Mouse (Mus musculus): ENCODE results near the gene Fam8a1. TPM values are rescaled to one million over a fixed set of nuclear protein-coding genes. Genes with fewer than 3 reads are reported as not detected.

The Fam8a1 gene
- polyA plus RNA-seq, 1 experiment from 2014 or later, result 22.9 TPM

DNA sequence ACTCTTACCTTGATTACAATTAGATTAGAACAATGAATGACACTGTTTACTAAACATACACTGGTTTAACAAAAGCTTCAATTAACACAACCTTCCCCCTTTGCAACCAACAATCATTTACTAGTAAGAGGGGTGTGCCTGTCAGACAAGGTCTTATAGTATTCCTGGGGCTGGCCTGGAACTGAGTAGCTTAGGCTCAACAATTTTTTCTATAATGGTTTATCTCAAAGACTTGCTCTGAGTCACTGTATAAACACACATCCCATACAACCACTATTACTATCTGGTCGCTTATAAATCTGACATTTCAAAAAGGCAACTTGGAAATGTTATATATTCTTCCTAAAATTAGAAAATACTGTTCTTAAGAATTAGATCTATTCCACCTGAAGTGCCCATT is 14.0 kb downstream of the Fam8a1 start:
- ATAC-seq (ENCODE audit: low FRiP score), result no peak

DNA sequence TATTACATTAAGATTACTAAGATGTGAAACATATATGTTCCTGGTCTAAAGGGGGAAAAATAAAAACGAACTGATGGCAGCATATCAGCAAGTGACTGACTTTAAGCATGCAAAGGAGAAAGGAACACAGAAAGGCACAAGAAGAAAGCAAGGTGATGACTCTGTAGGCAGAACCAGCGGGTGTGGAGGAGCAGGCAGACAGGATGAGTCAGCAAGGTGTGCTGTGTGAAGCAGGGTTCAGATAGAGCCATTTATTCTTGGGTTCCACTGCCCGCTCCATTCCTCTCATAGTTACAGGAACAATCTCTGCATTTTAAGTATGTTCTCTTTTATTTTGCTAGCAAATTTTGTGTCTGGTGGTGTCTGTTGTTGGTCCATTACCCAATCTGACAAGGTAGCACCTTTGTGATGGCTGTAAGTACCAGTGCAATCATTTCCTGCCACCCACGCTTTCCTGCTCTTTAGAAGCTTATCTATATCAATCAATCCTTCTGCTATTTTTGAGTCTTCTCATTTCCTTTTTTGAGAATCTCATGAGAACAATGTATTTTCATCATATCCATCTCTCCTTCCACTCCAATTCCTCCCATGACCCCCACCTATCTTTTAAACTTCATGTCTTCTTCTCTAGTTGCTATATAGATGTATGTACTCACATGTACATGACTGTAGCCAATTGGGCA is 21.4 kb downstream of the Fam8a1 start:
- Histone ChIP-seq H3K9me3 (replicated peaks) (no peaks in the 10 kb centered on the region), H3K4me3 (no peak overlapping the region), H3K27ac (no peak overlapping the region), H3K36me3 (peaks cover 26% of the 10 kb centered on the region), H3K4me1 (no peaks in the 10 kb centered on the region), H3K4me2 (replicated peaks) (no peak overlapping the region), H3K27me3 (no peaks in the 10 kb centered on the region), H3K9ac (no peak overlapping the region)
- WGBS, result 92% methylated on average over 4 of the region's 4 CpGs
- no peak for ATAC-seq (ENCODE audit: low FRiP score)

More for the DNA sequence above, 14.0 kb downstream of the Fam8a1 start:
- no peaks in the 10 kb centered on the region for H3K9me3 ChIP-seq (replicated peaks)
- H3K27me3 ChIP-seq, result no peaks in the 10 kb centered on the region
- no peak overlapping the region for H3K27ac ChIP-seq
- 92% methylated on average over 1 of the region's 1 CpGs for WGBS
- H3K4me1 ChIP-seq, result no peaks in the 10 kb centered on the region
- H3K4me3 ChIP-seq, result no peak overlapping the region
- H3K36me3 ChIP-seq, result peaks cover 48% of the 10 kb centered on the region
- H3K9ac ChIP-seq, result no peak overlapping the region
- no peak overlapping the region for H3K4me2 ChIP-seq (replicated peaks)

DNA sequence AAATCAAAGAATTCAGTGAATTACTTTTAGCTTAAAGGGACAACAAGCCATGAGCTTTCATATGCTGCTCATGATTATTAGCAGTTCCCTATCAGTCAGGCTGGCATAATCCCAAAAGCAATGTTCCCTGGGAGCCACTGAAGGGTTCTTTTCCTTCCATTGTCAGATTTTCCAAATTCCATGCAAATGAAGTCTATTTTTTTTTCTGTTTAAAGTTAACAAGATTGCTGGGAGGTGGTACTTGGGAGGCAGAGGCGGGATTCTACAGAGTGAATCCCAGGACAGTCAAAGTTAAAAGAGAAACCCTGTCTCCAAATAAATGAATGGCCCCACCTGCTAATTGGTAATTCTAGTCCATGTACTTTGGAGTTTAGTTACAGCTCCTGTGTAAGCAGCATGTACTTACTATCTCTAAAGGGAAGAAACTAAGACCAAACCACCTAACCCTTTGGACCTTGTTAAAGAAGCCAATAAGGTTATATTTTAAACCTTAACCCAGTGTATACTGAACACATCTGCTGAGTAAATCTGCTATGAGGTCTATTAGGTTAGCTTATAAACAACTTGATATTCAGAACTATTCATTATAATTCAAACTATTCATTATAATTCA is 26.1 kb downstream of the Fam8a1 start:
- no peak for ATAC-seq (ENCODE audit: low FRiP score)
- H3K27ac ChIP-seq, result no peak overlapping the region
- peaks cover 25% of the 10 kb centered on the region for H3K36me3 ChIP-seq
- H3K9ac ChIP-seq, result no peak overlapping the region
- H3K27me3 ChIP-seq, result no peaks in the 10 kb centered on the region
- WGBS, result 55% methylated on average over 1 of the region's 1 CpGs
- H3K4me2 ChIP-seq (replicated peaks), result no peak overlapping the region
- H3K9me3 ChIP-seq (replicated peaks), result no peaks in the 10 kb centered on the region
- H3K4me1 ChIP-seq, result no peaks in the 10 kb centered on the region
- H3K4me3 ChIP-seq, result no peak overlapping the region

DNA sequence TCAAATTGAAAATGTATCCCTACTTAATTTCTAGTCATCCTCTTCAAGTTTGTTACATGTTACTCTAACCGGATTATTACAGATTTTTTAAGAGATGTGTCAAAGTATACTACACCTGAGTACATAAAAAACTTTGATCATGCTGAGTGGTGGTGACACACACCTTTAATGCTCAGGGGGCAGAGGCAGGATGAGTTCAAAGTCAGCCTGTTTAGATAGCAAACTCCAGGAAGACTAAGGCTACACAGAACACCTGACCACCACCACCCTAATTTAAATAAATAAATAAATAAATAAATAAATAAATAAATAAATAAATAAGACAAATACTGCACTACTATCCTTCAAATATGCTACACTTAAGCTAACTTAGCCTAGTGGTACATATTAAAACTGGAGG is 26.6 kb downstream of the Fam8a1 start:
- Histone ChIP-seq H3K27ac (no peak overlapping the region), H3K4me1 (no peaks in the 10 kb centered on the region), H3K36me3 (peaks cover 25% of the 10 kb centered on the region), H3K4me2 (replicated peaks) (no peak overlapping the region), H3K27me3 (no peaks in the 10 kb centered on the region), H3K9me3 (replicated peaks) (no peaks in the 10 kb centered on the region), H3K4me3 (no peak overlapping the region), H3K9ac (no peak overlapping the region)
- WGBS, result 98% methylated on average over 1 of the region's 1 CpGs
- ATAC-seq (ENCODE audit: low FRiP score), result no peak

DNA sequence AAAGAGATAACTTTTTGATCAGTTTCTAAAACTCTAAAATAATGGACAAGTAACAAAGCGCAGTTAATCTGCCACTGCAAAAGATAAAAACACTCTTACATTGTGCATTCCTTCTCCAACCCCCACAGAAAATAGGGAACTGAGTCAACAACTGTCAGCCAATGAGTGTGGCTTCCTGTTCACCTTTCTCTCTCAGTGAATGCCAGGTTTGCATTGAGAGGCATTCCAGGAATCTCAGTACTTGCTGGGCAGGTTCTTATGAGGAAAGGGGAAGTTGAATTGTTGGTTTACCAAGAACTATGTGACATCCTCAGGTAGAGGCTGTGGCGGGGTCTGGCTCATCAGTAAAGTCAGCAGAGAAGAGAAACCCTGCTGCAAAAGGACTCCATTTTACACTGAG is 27.5 kb downstream of the Fam8a1 start:
- Histone ChIP-seq H3K4me1 (no peaks in the 10 kb centered on the region), H3K9me3 (replicated peaks) (no peaks in the 10 kb centered on the region), H3K4me2 (replicated peaks) (no peak overlapping the region), H3K27ac (no peak overlapping the region), H3K4me3 (no peak overlapping the region), H3K27me3 (no peaks in the 10 kb centered on the region), H3K36me3 (peaks cover 25% of the 10 kb centered on the region), H3K9ac (no peak overlapping the region)
- WGBS, result 90% methylated on average over 2 of the region's 2 CpGs
- ATAC-seq (ENCODE audit: low FRiP score), result no peak

DNA sequence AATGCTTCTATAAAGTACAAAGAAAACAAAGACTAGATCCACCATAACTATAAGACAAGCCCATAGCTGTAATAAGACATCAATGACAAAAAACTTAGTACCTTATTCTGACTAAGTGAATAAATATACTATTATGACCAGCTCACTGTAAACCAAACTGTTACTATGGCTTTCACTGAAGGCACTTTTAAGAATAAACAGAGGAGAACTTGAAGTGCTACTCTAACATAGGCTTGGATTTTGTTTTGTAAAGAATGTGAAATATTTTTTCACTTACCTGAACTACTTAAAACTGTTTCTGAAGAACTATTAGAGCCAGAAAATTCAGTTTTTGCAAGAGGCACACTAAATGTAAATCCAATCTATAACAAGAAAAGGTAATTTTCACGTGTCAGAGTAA is 30.1 kb downstream of the Fam8a1 start:
- no peak overlapping the region for H3K4me2 ChIP-seq (replicated peaks)
- 96% methylated on average over 1 of the region's 1 CpGs for WGBS
- no peak overlapping the region for H3K9ac ChIP-seq
- H3K27me3 ChIP-seq, result no peaks in the 10 kb centered on the region
- no peak overlapping the region for H3K27ac ChIP-seq
- no peaks in the 10 kb centered on the region for H3K4me1 ChIP-seq
- peaks cover 23% of the 10 kb centered on the region for H3K36me3 ChIP-seq
- no peak for ATAC-seq (ENCODE audit: low FRiP score)
- no peak overlapping the region for H3K4me3 ChIP-seq
- no peaks in the 10 kb centered on the region for H3K9me3 ChIP-seq (replicated peaks)

DNA sequence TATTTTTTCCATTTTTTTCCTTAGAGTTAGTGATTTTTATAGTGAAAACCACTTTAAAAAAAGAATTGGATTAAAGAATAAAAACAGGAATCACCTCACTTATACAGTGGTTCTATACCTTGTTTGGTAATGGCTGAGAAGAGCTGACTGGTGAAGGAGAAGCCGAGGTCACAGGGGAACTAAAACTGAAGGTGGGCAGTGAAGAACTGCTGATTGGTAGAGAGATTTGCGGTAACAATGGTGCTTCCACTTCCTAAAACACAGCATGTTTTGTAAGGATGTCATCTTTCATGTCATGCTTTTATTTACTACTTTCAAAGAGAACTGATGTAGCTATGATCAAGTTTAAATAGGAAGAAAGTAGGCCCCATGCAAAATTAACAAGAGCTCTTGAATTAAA is 32.2 kb downstream of the Fam8a1 start:
- no peaks in the 10 kb centered on the region for H3K27me3 ChIP-seq
- H3K27ac ChIP-seq, result no peak overlapping the region
- no peak for ATAC-seq (ENCODE audit: low FRiP score)
- 90% methylated on average over 2 of the region's 2 CpGs for WGBS
- H3K9ac ChIP-seq, result no peak overlapping the region
- no peaks in the 10 kb centered on the region for H3K9me3 ChIP-seq (replicated peaks)
- H3K36me3 ChIP-seq, result peaks cover 18% of the 10 kb centered on the region
- no peak overlapping the region for H3K4me3 ChIP-seq
- no peak overlapping the region for H3K4me2 ChIP-seq (replicated peaks)
- H3K4me1 ChIP-seq, result no peaks in the 10 kb centered on the region

DNA sequence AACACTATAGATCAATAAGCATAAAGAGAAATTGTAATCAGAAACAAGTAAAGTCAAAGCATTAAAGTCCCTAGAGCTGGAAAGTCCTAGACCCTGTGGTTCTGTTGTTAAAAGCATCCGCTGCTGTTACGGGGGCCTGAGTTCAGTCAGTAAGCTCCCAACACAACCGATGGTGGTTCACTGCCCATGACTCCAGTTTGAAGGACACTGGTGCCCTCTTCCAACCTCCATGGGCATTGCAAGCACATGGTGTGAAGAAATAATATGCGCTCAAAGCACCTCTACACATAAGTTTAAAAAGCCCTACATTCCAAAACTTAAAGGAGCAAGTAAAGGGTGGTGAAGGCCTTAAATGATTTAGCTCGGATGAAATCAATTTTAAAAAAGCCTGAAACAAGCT is 33.8 kb downstream of the Fam8a1 start:
- no peaks in the 10 kb centered on the region for H3K4me1 ChIP-seq
- H3K36me3 ChIP-seq, result peaks cover 10% of the 10 kb centered on the region
- no peaks in the 10 kb centered on the region for H3K9me3 ChIP-seq (replicated peaks)
- 84% methylated on average over 5 of the region's 5 CpGs for WGBS
- no peaks in the 10 kb centered on the region for H3K27me3 ChIP-seq
- ATAC-seq (ENCODE audit: low FRiP score), result no peak
- H3K27ac ChIP-seq, result no peak overlapping the region
- no peak overlapping the region for H3K4me2 ChIP-seq (replicated peaks)
- H3K9ac ChIP-seq, result no peak overlapping the region
- no peak overlapping the region for H3K4me3 ChIP-seq

DNA sequence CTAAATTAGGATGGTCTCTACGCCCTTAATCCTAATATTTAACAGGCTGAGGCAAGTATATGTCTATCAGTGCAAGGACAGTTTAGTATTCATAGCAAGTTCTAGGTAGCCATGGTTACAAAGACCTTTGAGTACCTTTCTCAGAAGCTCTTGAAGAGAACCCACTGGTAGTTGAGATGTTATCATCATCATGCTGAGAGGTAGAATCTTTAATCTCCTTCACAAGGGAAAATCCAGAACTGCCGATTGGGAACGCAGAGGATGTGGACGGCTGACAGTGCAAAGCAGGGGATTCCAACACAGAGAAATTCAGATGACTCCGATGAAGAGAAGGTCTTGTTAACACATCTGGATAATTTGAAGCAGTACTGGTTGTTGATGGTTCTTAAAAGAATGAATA is 44.2 kb downstream of the Fam8a1 start:
- ATAC-seq (ENCODE audit: low FRiP score), result no peak
- H3K27ac ChIP-seq, result no peak overlapping the region

DNA sequence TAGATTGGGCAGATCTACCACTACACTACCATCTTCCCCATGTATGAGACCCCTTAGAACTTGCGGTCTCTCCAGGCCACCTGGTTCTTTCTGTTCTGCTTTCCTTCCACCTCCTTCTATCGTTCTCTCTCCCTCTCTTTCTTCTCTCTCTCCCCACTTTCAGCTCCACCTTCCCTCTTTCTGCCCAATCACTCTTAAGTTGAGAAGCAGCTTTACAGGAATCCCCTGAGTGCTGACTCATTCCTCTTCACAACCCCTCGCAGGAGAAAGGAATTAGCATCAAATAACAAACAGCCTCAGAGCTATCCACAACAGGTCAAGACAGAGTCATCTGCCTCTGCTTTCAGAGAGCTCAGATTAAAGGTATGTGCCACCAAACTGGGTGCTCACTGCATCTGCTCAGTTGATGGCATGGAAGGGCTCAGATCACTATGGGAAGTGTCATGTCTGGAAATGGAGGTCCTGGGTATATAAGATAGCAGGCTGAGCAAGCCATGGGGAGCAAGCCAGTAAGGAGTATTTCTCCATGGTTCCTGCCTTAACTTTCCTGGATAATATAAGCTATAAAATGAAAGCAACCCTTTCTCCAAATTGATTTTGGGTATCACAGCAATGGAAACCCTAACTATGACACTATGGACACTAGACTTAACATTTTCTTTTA is 46.8 kb downstream of the Fam8a1 start:
- H3K4me1 ChIP-seq, result no peaks in the 10 kb centered on the region

More for the DNA sequence above, 44.2 kb downstream of the Fam8a1 start:
- Histone ChIP-seq H3K36me3 (peaks cover 39% of the 10 kb centered on the region), H3K9me3 (replicated peaks) (no peaks in the 10 kb centered on the region), H3K27me3 (no peaks in the 10 kb centered on the region), H3K4me2 (replicated peaks) (no peak overlapping the region), H3K4me3 (no peak overlapping the region), H3K4me1 (no peaks in the 10 kb centered on the region), H3K9ac (no peak overlapping the region)
- WGBS, result 94% methylated on average over 5 of the region's 5 CpGs

DNA sequence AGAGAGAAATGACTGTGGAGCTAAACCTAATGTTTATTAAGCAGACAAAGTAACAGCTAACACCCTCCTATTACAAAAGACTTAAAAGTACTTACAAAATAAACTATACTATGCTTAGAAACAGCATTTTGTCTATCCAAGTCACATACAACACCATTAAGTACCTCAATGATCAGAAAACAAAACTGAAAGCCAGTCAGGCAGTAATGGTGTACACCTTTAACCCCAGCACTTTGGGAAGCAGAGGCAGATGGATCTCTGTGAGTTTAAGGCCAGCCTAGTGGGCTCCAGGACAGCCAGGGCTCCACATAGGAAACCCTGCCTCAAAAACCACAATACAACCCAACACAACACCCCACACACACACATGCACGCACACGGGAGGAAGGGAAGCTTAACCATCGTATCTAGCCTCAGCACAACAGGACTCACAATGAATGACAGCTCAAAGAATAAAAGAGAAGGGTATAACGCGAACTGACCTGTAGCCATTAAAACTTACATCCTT is 49.6 kb downstream of the Fam8a1 start:
- no peaks in the 10 kb centered on the region for H3K9me3 ChIP-seq (replicated peaks)
- H3K4me3 ChIP-seq, result no peak overlapping the region
- no peak overlapping the region for H3K27ac ChIP-seq
- no peak for ATAC-seq (ENCODE audit: low FRiP score)
- H3K4me1 ChIP-seq, result no peaks in the 10 kb centered on the region
- H3K4me2 ChIP-seq (replicated peaks), result no peak overlapping the region
- H3K36me3 ChIP-seq, result peaks cover 7% of the 10 kb centered on the region; the same call in 1 of the 2 replicates
- H3K9ac ChIP-seq, result no peak overlapping the region
- H3K27me3 ChIP-seq, result no peaks in the 10 kb centered on the region
- WGBS, result 80% methylated on average over 5 of the region's 5 CpGs

More for the DNA sequence above, 46.8 kb downstream of the Fam8a1 start:
- Histone ChIP-seq H3K4me3 (no peak overlapping the region), H3K9me3 (replicated peaks) (no peaks in the 10 kb centered on the region), H3K27me3 (no peaks in the 10 kb centered on the region), H3K9ac (no peak overlapping the region), H3K27ac (no peak overlapping the region), H3K36me3 (peaks cover 28% of the 10 kb centered on the region), H3K4me2 (replicated peaks) (no peak overlapping the region)
- 79% methylated on average over 3 of the region's 3 CpGs for WGBS
- no peak for ATAC-seq (ENCODE audit: low FRiP score)

DNA sequence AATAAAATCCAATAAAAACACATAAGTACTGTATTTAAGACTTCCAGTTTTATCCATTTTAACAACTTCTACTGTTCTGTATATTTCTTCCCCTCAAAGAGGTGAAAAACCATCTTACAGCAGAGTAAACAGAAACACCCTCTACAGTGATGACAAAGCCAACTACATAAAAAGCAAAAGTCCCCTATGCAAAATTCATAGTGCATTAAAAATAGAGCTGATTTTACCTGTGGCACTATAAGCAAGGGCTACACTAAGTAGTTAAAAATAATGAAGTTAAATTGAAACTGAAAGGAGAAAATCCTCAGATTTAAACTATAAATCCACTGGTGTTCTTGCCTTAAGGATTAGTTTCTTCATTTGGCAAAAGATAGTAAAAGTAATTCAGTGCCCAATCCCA is 51.7 kb downstream of the Fam8a1 start:
- Histone ChIP-seq H3K36me3 (peaks cover 6% of the 10 kb centered on the region; the same call in 1 of the 2 replicates), H3K4me1 (peaks cover 15% of the 10 kb centered on the region), H3K9me3 (replicated peaks) (no peaks in the 10 kb centered on the region), H3K9ac (no peak overlapping the region), H3K27ac (no peak overlapping the region), H3K4me2 (replicated peaks) (no peak overlapping the region), H3K4me3 (no peak overlapping the region), H3K27me3 (no peaks in the 10 kb centered on the region)
- ATAC-seq (ENCODE audit: low FRiP score), result no peak
